Mouse (Mus musculus): Measurements from ENCODE around the gene Gm17067. TPM values are rescaled to one million over a fixed set of nuclear protein-coding genes. Genes with fewer than 3 reads are reported as not detected.
"Not testable (repeated sequence)": the region's sequence is repeated elsewhere in the genome, so short reads cannot be mapped to it uniquely, and the experiment has no call there.

The Gm17067 gene
- polyA plus RNA-seq (2014; fragmentation: Nextera tagmentation; extraction: Ambion mirVana): 0.16 TPM in 1 of 2 replicates, not detected in the other

DNA sequence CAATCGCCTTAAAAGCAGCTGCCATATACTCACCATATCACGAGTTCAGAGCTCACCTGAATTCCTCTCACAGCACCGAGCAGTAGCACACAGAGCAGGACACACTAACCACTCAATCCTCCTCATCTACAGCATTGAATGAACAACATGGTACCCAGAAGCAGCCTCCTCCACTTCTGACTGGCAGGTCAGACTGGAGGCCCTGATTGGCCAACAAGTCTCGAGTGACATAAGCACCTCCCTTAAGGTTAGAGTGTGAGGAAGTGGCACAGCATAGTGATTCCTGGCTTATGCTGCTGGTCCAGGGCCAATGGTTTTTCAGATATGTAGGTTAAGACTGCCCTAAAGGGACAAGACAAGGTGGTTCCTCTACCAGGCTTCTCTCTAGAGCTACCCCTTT is at the start of gene Gm17067:
Gm17067 (minus strand) TSS at position 101 of the 400 bp plus-strand sequence.
- not testable (repeated sequence) for H3K27me3 ChIP-seq (replicated peaks; ENCODE audit: control insufficient read depth, insufficient read depth, low read length); H3K4me1 ChIP-seq (replicated peaks; ENCODE audit: control insufficient read depth, insufficient read depth, low read length); H3K4me3 ChIP-seq (ENCODE audit: low read depth, low read length); H3K36me3 ChIP-seq (ENCODE audit: control insufficient read depth, insufficient read depth, low read length); H3K4me2 ChIP-seq; H3K9me3 ChIP-seq (ENCODE audit: control insufficient read depth, low read length); ATAC-seq (replicated peaks; ENCODE audit: low FRiP score); H3K27ac ChIP-seq (ENCODE audit: low read depth, low read length); H3K9ac ChIP-seq (ENCODE audit: low read depth, low read length); DNase-seq (ENCODE audit: low spot score)
- WGBS: 80% methylated on average over 4 of the region's 4 CpGs

DNA sequence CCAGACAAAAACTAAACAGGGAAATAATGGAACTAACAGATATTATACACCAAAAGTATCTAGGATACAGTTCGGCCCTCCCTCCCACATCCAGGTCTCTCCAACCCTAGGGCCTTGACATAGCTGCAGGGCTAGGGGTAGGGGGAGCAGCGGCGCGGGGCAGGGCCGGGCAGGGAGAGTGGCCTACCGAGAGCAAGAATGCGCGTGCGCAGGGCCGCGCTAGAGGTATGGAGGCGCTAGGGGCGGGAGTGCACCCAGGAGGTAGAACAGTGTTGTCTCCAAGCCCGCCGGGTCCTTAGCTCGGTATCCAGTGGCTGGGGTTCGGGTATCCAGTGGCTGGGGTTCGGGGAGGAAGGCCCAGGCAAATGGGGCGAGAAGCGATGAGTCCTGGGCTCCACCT is 23.0 kb upstream of the Gm17067 start:
- Histone ChIP-seq H3K36me3 (ENCODE audit: control insufficient read depth, insufficient read depth, low read length) (no peaks in the 10 kb centered on the region), H3K9ac (ENCODE audit: low read depth, low read length) (no peak overlapping the region), H3K4me3 (ENCODE audit: low read depth, low read length) (no peak overlapping the region), H3K27me3 (replicated peaks; ENCODE audit: control insufficient read depth, insufficient read depth, low read length) (no peaks in the 10 kb centered on the region), H3K4me2 (no peak overlapping the region), H3K4me1 (replicated peaks; ENCODE audit: control insufficient read depth, insufficient read depth, low read length) (no peaks in the 10 kb centered on the region), H3K27ac (ENCODE audit: low read depth, low read length) (no peak overlapping the region), H3K9me3 (ENCODE audit: control insufficient read depth, low read length) (no peaks in the 10 kb centered on the region)
- 42% methylated on average over 20 of the region's 20 CpGs for WGBS
- no peak for ATAC-seq (replicated peaks; ENCODE audit: low FRiP score)
- no peak for DNase-seq (ENCODE audit: low spot score)

DNA sequence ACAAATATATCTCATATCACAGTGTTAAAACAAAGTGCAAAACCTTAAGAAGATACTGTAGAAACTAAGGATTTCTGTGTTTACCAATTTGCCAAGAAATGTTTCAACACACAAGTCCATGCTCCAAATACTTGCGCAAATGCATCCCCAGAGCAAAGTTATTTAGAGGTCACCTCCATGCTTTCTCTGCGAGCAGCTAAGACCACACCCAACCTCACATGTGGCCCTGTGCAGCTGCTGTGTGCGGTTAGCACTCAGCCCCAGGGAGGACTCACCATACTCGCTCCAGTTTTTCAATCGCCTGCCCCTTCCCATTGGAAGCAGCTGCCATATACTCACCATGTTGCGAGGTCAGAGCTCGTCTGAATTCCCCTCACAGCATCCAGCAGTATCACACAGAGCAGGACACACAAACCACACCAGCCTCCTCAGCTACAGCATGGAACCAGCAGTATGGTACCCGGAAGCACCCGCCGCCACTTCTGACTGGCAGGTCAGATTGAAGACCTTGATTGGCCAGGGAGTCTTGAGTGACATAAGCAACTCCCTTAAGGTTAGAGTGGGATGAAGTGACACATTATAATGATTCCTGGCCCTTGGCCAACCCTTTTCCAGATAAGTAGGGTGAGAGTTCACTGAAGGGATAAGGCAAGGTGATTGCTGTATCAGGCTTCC is 11.9 kb upstream of the Gm17067 start:
- H3K27ac ChIP-seq (ENCODE audit: low read depth, low read length): no peak overlapping the region
- H3K9me3 ChIP-seq (ENCODE audit: control insufficient read depth, low read length): no peaks in the 10 kb centered on the region
- no peaks in the 10 kb centered on the region for H3K4me1 ChIP-seq (replicated peaks; ENCODE audit: control insufficient read depth, insufficient read depth, low read length)
- H3K36me3 ChIP-seq (ENCODE audit: control insufficient read depth, insufficient read depth, low read length): no peaks in the 10 kb centered on the region
- H3K4me3 ChIP-seq (ENCODE audit: low read depth, low read length): no peak overlapping the region
- H3K27me3 ChIP-seq (replicated peaks; ENCODE audit: control insufficient read depth, insufficient read depth, low read length): no peaks in the 10 kb centered on the region
- 79% methylated on average over 10 of the region's 10 CpGs for WGBS
- no peak overlapping the region for H3K4me2 ChIP-seq
- DNase-seq (ENCODE audit: low spot score): no peak
- H3K9ac ChIP-seq (ENCODE audit: low read depth, low read length): no peak overlapping the region
- ATAC-seq (replicated peaks; ENCODE audit: low FRiP score): no peak

DNA sequence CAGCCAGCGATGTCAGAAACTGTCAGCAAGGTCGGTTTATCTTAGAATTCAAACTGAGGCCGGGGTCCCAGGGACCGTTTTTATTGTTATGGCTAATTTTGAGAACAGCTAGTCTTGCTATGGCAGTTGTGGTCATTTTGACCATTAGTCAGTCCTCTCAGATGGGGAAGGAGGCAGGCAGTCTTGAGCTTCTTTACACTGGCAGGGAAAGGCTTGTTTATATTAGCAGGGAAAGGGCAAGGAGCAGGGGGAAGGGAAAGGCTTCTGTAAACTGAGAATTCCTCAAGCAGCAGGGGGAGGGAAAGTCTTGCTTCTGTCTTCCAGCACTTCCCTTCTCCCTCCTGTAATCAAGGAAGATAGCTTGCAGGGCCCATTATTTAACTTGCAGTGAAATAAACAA is 33.6 kb downstream of the Gm17067 start:
- 2% methylated on average over 4 of the region's 4 CpGs for WGBS
- not testable (repeated sequence) for DNase-seq (ENCODE audit: low spot score); H3K27ac ChIP-seq (ENCODE audit: low read depth, low read length); H3K27me3 ChIP-seq (replicated peaks; ENCODE audit: control insufficient read depth, insufficient read depth, low read length); ATAC-seq (replicated peaks; ENCODE audit: low FRiP score); H3K9me3 ChIP-seq (ENCODE audit: control insufficient read depth, low read length); H3K4me1 ChIP-seq (replicated peaks; ENCODE audit: control insufficient read depth, insufficient read depth, low read length); H3K36me3 ChIP-seq (ENCODE audit: control insufficient read depth, insufficient read depth, low read length)
- H3K4me3 ChIP-seq (ENCODE audit: low read depth, low read length): peak overlapping the region; percentile 61
- H3K9ac ChIP-seq (ENCODE audit: low read depth, low read length): peak overlapping the region; percentile 74
- peak overlapping the region; percentile 67 for H3K4me2 ChIP-seq

DNA sequence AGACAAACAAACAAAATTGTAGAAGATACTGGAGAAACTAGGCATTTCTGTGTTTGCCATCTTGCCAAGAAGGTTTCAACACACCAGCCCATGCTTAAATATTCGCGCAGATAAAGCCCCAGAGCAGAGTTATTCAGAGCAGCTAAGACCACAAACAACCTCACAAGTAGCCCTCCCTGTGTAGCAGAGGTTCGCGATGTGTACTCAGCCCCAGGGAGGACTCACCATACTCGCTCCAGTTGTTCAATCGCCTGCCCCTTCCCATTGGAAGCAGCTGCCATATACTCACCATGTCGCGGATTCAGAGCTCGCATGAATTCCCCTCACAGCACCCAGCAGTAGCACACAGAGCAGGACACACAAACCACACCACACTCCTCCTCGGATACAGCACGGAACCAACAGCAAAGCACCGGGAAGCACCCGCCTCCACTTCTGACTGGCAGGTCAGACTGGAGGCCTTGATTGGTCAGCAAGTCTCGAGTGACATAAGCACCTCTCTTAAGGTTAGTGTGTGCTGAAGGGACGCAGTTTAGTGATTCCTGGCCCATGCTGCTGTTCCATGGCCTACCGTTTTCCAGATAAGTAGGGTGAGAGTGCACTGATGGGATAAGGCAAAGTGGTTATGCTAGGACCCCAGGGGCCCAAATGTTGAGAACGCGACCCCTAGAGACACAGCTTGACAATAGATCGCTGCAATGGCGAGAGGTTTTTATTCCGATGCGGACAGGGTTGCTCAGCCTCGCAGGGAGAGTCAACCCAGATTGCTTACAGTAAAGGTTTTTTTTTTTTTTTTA is 34.3 kb downstream of the Gm17067 start, which contains the start of gene Zfp975:
Zfp975 (minus strand) TSS at position 381 of the 797 bp plus-strand sequence.
- not testable (repeated sequence) for H3K27me3 ChIP-seq (replicated peaks; ENCODE audit: control insufficient read depth, insufficient read depth, low read length)

DNA sequence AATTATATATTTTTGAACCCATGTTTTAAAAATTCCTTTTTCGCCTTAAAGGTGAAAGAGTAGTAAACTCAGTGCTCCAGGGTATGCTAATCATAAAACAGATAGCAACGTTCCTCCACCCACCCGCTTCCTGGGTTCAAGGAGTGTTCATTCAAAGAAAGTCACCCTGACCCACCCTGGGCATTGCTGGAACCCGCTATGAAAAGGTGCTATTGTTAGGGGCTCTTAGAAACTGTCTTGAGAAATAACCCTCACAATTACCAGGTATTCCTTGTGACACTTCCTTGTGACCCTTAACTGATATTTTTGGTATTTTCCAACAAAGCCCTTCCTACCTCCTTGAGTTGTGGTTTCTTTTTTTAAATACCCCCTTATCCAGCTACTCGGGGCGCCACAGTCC is 46.7 kb downstream of the Gm17067 start:
- not testable (repeated sequence) for DNase-seq (ENCODE audit: low spot score); H3K27me3 ChIP-seq (replicated peaks; ENCODE audit: control insufficient read depth, insufficient read depth, low read length); H3K27ac ChIP-seq (ENCODE audit: low read depth, low read length); H3K9me3 ChIP-seq (ENCODE audit: control insufficient read depth, low read length); H3K4me3 ChIP-seq (ENCODE audit: low read depth, low read length); ATAC-seq (replicated peaks; ENCODE audit: low FRiP score); H3K36me3 ChIP-seq (ENCODE audit: control insufficient read depth, insufficient read depth, low read length); H3K4me1 ChIP-seq (replicated peaks; ENCODE audit: control insufficient read depth, insufficient read depth, low read length); H3K9ac ChIP-seq (ENCODE audit: low read depth, low read length); H3K4me2 ChIP-seq
- 84% methylated on average over 6 of the region's 6 CpGs for WGBS

More for the DNA sequence above, 34.3 kb downstream of the Gm17067 start, which contains the start of gene Zfp975:
- H3K4me3 ChIP-seq (ENCODE audit: low read depth, low read length): peak within 1 kb of the TSS; percentile 61
- not testable (repeated sequence) for H3K4me1 ChIP-seq (replicated peaks; ENCODE audit: control insufficient read depth, insufficient read depth, low read length); H3K9me3 ChIP-seq (ENCODE audit: control insufficient read depth, low read length); H3K36me3 ChIP-seq (ENCODE audit: control insufficient read depth, insufficient read depth, low read length)
- H3K9ac ChIP-seq (ENCODE audit: low read depth, low read length): peak within 1 kb of the TSS; percentile 74
- WGBS: 1% methylated on average over 23 of the region's 23 CpGs
- ATAC-seq (replicated peaks; ENCODE audit: low FRiP score) (peak; percentile 100), DNase-seq (ENCODE audit: low spot score) (peak; percentile 77)
- H3K27ac ChIP-seq (ENCODE audit: low read depth, low read length): peak within 1 kb of the TSS; percentile 38
- H3K4me2 ChIP-seq: peak within 1 kb of the TSS; percentile 67

DNA sequence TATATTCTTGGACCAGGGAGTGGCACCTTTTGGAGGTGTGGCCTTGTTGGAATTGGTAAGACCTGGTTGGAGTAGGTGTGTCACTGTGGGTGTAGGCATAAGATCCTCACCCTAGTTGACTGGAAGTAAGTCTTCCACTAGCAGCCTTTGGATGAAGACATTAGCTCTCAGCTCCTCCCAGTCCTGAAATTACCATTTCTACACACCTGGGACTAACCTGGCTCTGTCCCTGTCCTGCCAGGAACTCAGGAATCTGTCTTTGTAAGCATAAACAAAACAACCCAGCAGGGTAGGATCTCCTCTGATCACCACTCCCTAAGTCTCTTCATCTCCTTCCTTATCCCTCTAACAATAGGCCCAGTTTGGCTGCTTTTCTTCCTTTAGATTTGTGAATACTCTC is 47.2 kb downstream of the Gm17067 start:
- H3K9me3 ChIP-seq (ENCODE audit: control insufficient read depth, low read length); DNase-seq (ENCODE audit: low spot score); H3K4me1 ChIP-seq (replicated peaks; ENCODE audit: control insufficient read depth, insufficient read depth, low read length); H3K36me3 ChIP-seq (ENCODE audit: control insufficient read depth, insufficient read depth, low read length); H3K4me2 ChIP-seq; H3K9ac ChIP-seq (ENCODE audit: low read depth, low read length); H3K4me3 ChIP-seq (ENCODE audit: low read depth, low read length); ATAC-seq (replicated peaks; ENCODE audit: low FRiP score); H3K27ac ChIP-seq (ENCODE audit: low read depth, low read length); H3K27me3 ChIP-seq (replicated peaks; ENCODE audit: control insufficient read depth, insufficient read depth, low read length): not testable (repeated sequence)

DNA sequence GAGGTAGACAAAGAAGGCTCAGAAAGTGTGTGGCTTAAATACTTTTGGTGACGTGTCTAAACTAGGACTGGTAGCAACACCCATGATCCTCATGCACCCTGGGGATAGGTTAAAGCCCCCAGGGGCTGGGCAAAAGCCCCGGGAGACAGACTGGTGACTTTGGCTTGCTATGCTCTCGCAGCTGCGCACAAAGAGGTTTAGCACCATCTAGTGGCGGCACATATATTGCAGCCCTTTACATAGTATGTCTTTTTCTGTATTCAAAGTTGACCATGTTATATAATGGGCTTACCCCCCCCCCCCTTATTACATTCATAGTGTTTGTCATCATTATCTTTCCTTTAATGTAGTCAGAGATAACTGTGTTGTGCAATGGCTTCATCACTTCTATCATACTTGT is 66.7 kb downstream of the Gm17067 start:
- not testable (repeated sequence) for H3K9me3 ChIP-seq (ENCODE audit: control insufficient read depth, low read length); H3K4me3 ChIP-seq (ENCODE audit: low read depth, low read length); H3K36me3 ChIP-seq (ENCODE audit: control insufficient read depth, insufficient read depth, low read length); H3K27ac ChIP-seq (ENCODE audit: low read depth, low read length); H3K27me3 ChIP-seq (replicated peaks; ENCODE audit: control insufficient read depth, insufficient read depth, low read length); H3K4me2 ChIP-seq; ATAC-seq (replicated peaks; ENCODE audit: low FRiP score); H3K4me1 ChIP-seq (replicated peaks; ENCODE audit: control insufficient read depth, insufficient read depth, low read length); H3K9ac ChIP-seq (ENCODE audit: low read depth, low read length); DNase-seq (ENCODE audit: low spot score)
- 67% methylated on average over 4 of the region's 5 CpGs for WGBS
